Mouse (Mus musculus): Measurements from ENCODE around the gene BC028528. TPM values are rescaled to one million over a fixed set of nuclear protein-coding genes. Genes with fewer than 3 reads are reported as not detected.

Gene BC028528
- 2.3 TPM for total RNA-seq (2023)

DNA sequence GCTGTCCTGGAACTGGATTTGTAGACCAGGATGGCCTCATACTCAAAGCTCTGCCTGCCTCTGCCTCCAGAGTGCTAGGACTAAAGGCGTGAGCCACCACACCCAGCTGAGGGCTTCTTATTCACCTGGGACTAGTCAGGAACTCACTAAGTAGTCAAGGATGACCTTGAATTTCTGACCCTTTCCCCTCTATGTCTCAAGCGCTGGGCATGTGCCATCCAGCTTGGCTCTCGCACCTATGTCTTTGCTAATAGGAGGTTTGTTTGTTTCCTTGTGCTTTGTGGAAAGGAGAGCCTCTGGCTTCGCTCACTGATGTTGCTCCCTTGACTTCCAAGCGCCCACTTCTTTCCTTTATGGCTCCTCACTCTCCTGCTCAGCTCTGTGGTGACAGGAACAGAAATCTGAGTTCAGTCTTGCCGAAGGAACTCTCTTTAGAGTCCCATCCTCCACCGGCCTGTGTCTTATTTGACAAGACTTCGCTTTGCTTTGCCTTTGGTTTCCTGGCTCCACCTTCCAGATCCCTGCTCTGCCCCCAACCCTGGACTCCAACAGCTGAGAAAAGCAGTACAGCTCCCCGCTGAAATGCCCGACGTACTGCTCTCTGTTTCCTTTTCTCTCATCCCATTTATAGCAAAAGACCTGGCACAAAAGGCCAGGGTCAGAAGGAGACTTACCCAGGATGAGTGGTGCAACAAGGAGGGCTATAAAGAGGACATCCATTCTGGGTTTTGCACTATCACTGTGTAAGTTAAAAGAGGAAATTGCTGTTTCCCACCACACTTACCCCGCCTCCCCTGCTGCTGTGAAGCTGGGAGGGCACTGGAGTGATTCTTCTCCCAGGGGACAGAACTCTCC, at the start of gene BC028528:
TSS of gene BC028528 (minus strand) at position 795 of the 855 bp plus-strand sequence.

DNA sequence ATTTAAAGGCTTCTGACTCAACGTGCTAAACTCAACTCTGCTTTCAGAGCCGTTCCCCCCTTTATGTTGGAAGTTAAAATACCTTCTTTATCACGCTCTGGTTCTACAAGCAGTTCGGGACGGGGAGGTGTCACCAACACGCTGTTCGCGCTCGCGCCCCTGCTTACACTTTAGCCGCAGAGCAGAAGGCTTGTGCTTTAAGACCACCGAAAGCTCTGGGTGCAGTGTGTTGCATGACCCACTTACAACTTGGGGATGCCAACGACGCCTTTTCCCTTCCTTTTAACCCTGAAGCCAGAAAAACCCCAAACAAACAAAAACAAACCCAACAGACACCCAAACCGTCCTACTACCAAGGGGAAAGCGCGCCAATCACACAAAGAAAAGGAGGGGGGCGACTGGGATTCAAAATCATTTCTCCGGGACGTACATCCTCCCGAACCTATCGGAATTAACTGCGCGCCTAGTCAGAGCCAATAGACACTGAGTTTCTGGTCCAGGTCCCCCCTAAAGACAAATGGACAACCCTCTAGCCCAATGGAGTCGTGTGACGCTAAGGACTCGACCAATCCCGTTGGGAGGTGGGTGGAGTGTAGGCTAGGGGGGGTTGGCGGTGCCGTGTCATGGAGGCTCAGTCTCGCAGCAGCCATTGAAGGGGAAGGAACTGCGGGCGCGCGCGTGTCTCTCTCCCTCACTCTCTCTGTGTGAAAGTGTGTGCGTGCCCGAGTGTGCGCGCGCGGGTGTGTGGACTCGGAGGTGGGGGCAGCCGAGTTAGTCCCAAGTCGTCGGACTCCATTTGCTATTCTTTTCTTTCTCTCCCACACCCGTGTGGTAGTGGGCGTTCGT, 37.1 kb upstream of the BC028528 start, which contains the start of gene Anp32e:
TSS of gene Anp32e (plus strand) at position 589 of the 846 bp plus-strand sequence.

DNA sequence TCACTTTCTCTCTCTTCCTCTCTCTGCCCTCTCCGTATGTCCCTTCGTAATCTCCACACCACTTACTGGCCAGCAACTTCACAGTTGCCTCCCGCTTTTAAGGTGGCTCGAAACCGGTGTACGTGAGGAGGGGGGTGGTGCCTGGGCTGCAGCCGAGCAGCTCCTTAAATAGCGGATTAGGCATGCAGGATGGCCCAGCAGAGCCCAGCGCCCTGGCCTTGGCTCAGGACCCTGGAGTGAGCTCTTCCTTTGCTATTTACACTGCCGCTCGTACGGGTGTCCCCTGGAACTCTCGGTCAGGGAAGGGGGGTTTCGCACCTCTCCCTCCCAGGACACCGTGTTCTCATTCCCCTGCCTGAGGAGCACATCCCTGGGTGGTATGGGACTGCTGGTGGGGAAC, 12.8 kb upstream of the BC028528 start, which contains the start of gene Car14:
TSS of gene Car14 (minus strand) at position 124 of the 400 bp plus-strand sequence.

DNA sequence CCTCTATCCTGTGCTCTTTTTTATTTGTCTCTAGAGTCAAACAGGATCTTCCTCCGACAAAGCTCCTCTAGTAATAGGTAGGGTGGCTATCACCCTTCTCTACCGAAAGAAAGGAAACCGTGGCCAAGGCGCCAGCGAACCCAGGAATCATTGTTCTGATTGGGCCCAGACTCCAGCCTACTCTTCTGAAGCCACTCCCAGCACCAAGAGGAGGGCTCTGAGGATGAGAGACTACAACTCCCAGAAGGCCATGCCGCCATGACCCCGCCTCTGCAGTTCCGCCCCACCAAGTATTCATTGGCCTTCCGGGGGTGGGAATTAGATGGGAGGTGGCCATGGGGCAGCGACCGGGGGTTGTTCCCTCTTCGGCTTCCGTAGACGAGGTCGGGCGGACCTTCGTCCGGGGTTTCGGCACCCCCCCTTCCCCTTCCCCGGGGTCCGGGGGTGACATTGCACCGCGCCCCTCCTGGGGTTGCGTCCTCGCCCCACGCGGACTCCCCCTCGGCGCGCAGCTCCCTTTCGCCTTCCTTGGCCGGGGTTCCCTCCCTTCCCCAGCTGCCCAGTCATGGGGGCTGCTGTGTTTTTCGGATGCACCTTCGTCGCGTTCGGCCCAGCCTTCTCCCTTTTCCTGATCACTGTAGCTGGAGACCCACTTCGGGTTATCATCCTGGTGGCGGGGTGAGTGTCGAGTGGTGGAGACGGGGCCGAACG, 2.0 kb upstream of the BC028528 start, which contains the start of gene Aph1a:
TSS of gene Aph1a (plus strand) at position 364 of the 711 bp plus-strand sequence.

DNA sequence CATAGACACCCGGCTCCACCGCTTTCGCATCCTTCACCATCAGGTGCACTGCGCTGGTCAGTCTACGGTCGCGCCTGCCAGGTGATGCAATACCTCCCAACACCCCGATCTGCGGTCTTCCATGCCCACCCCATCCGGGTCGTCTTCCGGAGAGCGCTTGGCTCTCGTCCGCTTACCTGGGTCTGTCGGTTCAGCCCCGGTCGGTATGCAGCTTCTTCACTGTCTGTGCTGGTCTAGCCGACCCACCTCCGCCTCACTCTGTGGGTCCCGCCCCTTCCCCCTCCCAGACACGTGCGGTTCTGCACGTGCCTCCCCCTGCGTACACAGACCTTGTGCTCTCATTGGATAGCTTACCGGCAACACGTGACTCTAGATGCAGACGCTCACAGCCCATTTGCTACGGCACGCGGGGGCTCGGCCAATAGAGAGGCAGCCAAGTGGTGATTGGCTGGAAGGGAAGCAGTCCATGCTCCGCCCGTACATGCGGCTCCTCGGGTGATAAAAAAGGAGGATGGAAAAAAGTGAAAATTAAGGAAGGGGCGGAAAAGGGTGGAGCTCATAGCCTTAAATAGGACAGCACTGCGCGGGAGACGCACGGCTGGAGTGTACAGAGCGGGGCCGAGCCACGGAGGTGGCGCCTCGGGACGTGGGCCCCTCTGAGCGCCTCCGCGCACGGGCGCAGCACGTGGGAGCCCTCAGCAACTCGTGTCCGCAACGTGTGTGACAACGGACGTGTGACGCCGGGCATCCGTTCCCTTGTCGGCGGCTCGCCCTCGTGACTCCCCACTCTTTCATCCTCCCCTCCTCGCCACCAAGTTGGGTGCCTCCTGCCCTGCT, 9.6 kb downstream of the BC028528 start, which contains the start of gene Ciart:
TSS of gene Ciart (minus strand) at position 273 of the 837 bp plus-strand sequence.

DNA sequence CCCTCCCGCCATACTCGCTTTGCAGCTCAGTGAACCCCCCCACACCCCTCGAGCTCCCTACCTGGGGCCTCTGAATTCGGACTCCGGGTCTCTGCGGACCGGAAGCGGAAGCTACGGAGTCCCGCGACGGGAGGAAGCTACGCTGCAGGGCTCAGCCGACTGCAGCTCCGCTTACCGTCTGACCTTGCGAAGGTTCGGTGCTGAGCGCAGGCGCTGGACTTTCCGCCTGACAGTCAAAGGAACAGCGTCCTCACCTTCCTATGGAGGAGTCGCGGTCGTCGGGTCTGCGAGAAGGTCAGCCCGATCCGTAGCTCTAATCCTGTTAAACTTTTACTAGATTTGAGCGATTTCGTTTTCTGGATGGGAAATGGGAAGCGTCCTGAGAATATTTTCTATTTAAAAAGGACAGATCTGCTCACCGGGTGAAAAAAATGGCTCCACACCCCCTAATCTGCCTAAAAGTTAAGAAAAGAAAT, 20.4 kb downstream of the BC028528 start, which contains the start of gene Mrps21:
TSS of gene Mrps21 (minus strand) at position 128 of the 476 bp plus-strand sequence.

DNA sequence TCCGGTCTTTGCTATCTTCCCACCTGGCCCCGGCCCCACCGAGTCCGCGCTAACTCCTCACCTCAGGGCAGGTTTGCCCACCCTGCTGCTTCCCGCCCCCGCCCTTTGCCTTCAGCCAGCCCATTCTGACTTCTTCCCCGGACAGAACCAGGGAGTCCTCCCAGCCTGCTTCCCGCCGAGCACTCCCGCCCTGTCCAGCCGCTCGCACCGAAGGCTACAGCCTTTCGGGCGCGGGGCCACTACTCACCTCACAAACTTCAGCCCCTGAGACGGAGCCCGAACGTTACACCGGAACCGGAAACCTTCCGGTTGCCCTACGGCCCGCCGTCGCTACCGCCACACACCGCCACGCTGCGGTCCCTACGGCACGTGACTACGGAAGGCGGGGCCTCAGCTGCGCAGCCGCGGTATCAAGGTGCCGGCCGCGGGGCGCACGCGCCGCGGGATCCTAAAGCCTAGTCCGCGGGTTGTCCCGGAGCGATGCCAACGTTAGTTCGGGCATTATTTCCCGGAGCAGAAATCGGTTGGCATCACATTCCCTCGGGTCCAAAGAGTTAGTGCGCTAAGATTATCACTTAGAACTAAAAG, 36.2 kb downstream of the BC028528 start, which contains the start of gene Prpf3:
TSS of gene Prpf3 (minus strand) at position 384 of the 588 bp plus-strand sequence.

Other genes with a start within 250 kb of the BC028528 start
- 357 TPM for gene Mcl1, start 233.2 kb downstream of the BC028528 start, total RNA-seq (2023)
- gene Adamtsl4, start 204.1 kb downstream of the BC028528 start, total RNA-seq (2023), result 14.0 TPM
- 170 TPM for gene Ecm1, start 152.4 kb downstream of the BC028528 start, total RNA-seq (2023)
- gene Tars2, start 131.8 kb downstream of the BC028528 start, total RNA-seq (2023), result 127 TPM
- gene Rprd2, start 73.1 kb downstream of the BC028528 start, total RNA-seq (2023), result 114 TPM
- 74.2 TPM for gene Prpf3, start 36.1 kb downstream of the BC028528 start, total RNA-seq (2023)
- gene Mrps21, start 20.5 kb downstream of the BC028528 start, total RNA-seq (2023), result 76.7 TPM
- gene Ciart, start 9.8 kb downstream of the BC028528 start, total RNA-seq (2023), result 23.9 TPM
- gene Aph1a, start 2.0 kb upstream of the BC028528 start, total RNA-seq (2023), result 47.5 TPM
- not detected for gene Car14, start 12.7 kb upstream of the BC028528 start, total RNA-seq (2023)
- gene Anp32e, start 37.2 kb upstream of the BC028528 start, total RNA-seq (2023), result 98.7 TPM
- 21.9 TPM for gene Plekho1, start 104.0 kb upstream of the BC028528 start, total RNA-seq (2023)
- gene Vps45, start 166.5 kb upstream of the BC028528 start, total RNA-seq (2023), result 15.1 TPM
- gene Otud7b, start 212.5 kb upstream of the BC028528 start, total RNA-seq (2023), result 20.8 TPM

All from CD4-positive naive resting alpha-beta T cell, adult 57 days (primary cell).